Mouse (Mus musculus) c-Kit-positive CD71-positive TER-119-positive erythroid progenitor cells, embryonic 14.5 days (primary cell): Measurements from ENCODE around the gene Carmil1.
A peak's percentile ranks its signal among the peaks of the same experiment; 100 is the strongest.

Experiments
- DNase-seq: peaks from one replicate; pipeline ENCODE4 v3.0.0-alpha.2; 2013; ENCODE audit warnings: low spot score

The Carmil1 gene

GRCm38 (mm10) chr13:24260751-24261591 is 19.6 kb downstream of the Carmil1 start:
- DNase-seq, result no peak

GRCm38 (mm10) chr13:24257809-24258208 is 22.8 kb downstream of the Carmil1 start:
- DNase-seq, result no peak

- peak; percentile 45 for DNase-seq
These were observed 26.6 kb downstream of the Carmil1 start for GRCm38 (mm10) chr13:24253989-24254388.

GRCm38 (mm10) chr13:24253551-24253950 is 27.0 kb downstream of the Carmil1 start:
- DNase-seq, result no peak

- no peak for DNase-seq
These were observed 29.4 kb downstream of the Carmil1 start for GRCm38 (mm10) chr13:24251236-24251635.

- no peak for DNase-seq
These were observed 32.7 kb downstream of the Carmil1 start for GRCm38 (mm10) chr13:24247928-24248327.

GRCm38 (mm10) chr13:24247441-24247840 is 33.2 kb downstream of the Carmil1 start:
- no peak for DNase-seq

- DNase-seq, result no peak
These were observed 34.3 kb downstream of the Carmil1 start for GRCm38 (mm10) chr13:24246266-24246665.

- no peak for DNase-seq
These were observed 36.0 kb downstream of the Carmil1 start for GRCm38 (mm10) chr13:24244613-24245012.

- no peak for DNase-seq
These were observed 36.6 kb downstream of the Carmil1 start for GRCm38 (mm10) chr13:24243964-24244363.

- DNase-seq, result no peak
These were observed 38.0 kb downstream of the Carmil1 start for GRCm38 (mm10) chr13:24242429-24243106.

- DNase-seq, result no peak
These were observed 39.4 kb downstream of the Carmil1 start for GRCm38 (mm10) chr13:24241201-24241600.

- no peak for DNase-seq
These were observed 40.2 kb downstream of the Carmil1 start for GRCm38 (mm10) chr13:24240430-24240829.

GRCm38 (mm10) chr13:24238456-24239120 is 42.0 kb downstream of the Carmil1 start:
- no peak for DNase-seq

- DNase-seq, result no peak
These were observed 43.9 kb downstream of the Carmil1 start for GRCm38 (mm10) chr13:24236736-24237135.

- DNase-seq, result no peak
These were observed 47.8 kb downstream of the Carmil1 start for GRCm38 (mm10) chr13:24232750-24233149.

GRCm38 (mm10) chr13:24231746-24232483 is 48.7 kb downstream of the Carmil1 start:
- DNase-seq, result no peak

- no peak for DNase-seq
These were observed 49.4 kb downstream of the Carmil1 start for GRCm38 (mm10) chr13:24231146-24231545.

GRCm38 (mm10) chr13:24230541-24231095 is 50.0 kb downstream of the Carmil1 start:
- no peak for DNase-seq

GRCm38 (mm10) chr13:24223425-24224201 is 57.0 kb downstream of the Carmil1 start:
- no peak for DNase-seq

GRCm38 (mm10) chr13:24220441-24220970 is 60.1 kb downstream of the Carmil1 start:
- DNase-seq, result no peak
